Mouse (Mus musculus) gastrocnemius, adult 2 months (tissue): ENCODE measurements at regions not wholly inside any gene's neighbourhood (a gene's known extent, or its start where the extent isn't known, plus 50 kb on each side); places are given as distances from the start of the nearest gene placed in this dataset.
"Not testable (repeated sequence)": the region's sequence is repeated elsewhere in the genome, so short reads cannot be mapped to it uniquely, and the experiment has no call there.

Source experiments
- DNase-seq: peaks from one replicate; pipeline ENCODE4 v3.0.0; 2022
- H3K27ac ChIP-seq: fragments of 200-600 bp; 2 replicates; pipeline ENCODE4 v1.8.1; 2022; ENCODE audit warnings: mild to moderate bottlenecking
- H3K4me3 ChIP-seq: fragments of 200-600 bp; 2 replicates; pipeline ENCODE4 v1.8.1; 2022; ENCODE audit warnings: mild to moderate bottlenecking, moderate library complexity
- CTCF ChIP-seq: fragments of 200-600 bp; IDR thresholded peaks from 2 replicates; pipeline ENCODE4 v1.8.1; 2022; ENCODE audit warnings: antibody characterized with exemption, mild to moderate bottlenecking, moderate library complexity
- intact Hi-C: fragments of 180-260 bp; cut with DNase I; formaldehyde crosslinking; loops from one replicate; pipeline ENCODE4 v1.15.1; 2025

GRCm38 (mm10) chr13:26404707-26405106 lies 365.3 kb downstream of the Hdgfl1 start:
- Histone ChIP-seq H3K27ac (no peak overlapping the region), H3K4me3 (no peak overlapping the region)
- DNase-seq, result no peak
- intact Hi-C loops, result no loop called here
- no peak for TF ChIP-seq CTCF

- TF ChIP-seq CTCF, result no peak
- Histone ChIP-seq H3K27ac (no peak overlapping the region), H3K4me3 (no peak overlapping the region)
- DNase-seq, result no peak
- intact Hi-C loops, result no loop called here
These were observed 381.9 kb downstream of the Hdgfl1 start for GRCm38 (mm10) chr13:26387861-26388621.

- intact Hi-C loops, result no loop called here
- Histone ChIP-seq H3K27ac (no peak overlapping the region), H3K4me3 (no peak overlapping the region)
- DNase-seq, result no peak
- no peak for TF ChIP-seq CTCF
These were observed 387.3 kb downstream of the Hdgfl1 start for GRCm38 (mm10) chr13:26382631-26383030.

GRCm38 (mm10) chr13:26382154-26382553 lies 387.8 kb downstream of the Hdgfl1 start:
- no peak for TF ChIP-seq CTCF
- DNase-seq, result no peak
- intact Hi-C loops, result no loop called here
- H3K27ac ChIP-seq, result no peak overlapping the region
- H3K4me3 ChIP-seq, result no peak overlapping the region

- no peak overlapping the region for H3K4me3 ChIP-seq
- no peak overlapping the region for H3K27ac ChIP-seq
- no peak for DNase-seq
- intact Hi-C loops, result no loop called here
- no peak for TF ChIP-seq CTCF
These were observed 394.4 kb downstream of the Hdgfl1 start for GRCm38 (mm10) chr13:26375546-26375945.

GRCm38 (mm10) chr13:26365911-26366310 lies 404.1 kb downstream of the Hdgfl1 start:
- H3K27ac ChIP-seq, H3K4me3 ChIP-seq, intact Hi-C loops, DNase-seq: not testable (repeated sequence)

GRCm38 (mm10) chr13:26356341-26356740 lies 413.6 kb downstream of the Hdgfl1 start:
- TF ChIP-seq CTCF, result no peak
- intact Hi-C loops, result no loop called here
- H3K4me3 ChIP-seq, result no peak overlapping the region
- DNase-seq, result no peak
- no peak overlapping the region for H3K27ac ChIP-seq

- no peak for DNase-seq
- Histone ChIP-seq H3K4me3 (no peak overlapping the region), H3K27ac (no peak overlapping the region)
- TF ChIP-seq CTCF, result no peak
- intact Hi-C loops, result no loop called here
These were observed 415.5 kb downstream of the Hdgfl1 start for GRCm38 (mm10) chr13:26354421-26354820.

- Histone ChIP-seq H3K27ac (no peak overlapping the region), H3K4me3 (no peak overlapping the region)
- intact Hi-C loops, result no loop called here
- TF ChIP-seq CTCF, result no peak
- DNase-seq, result no peak
These were observed 419.5 kb downstream of the Hdgfl1 start for GRCm38 (mm10) chr13:26350510-26350909.

- no peak for TF ChIP-seq CTCF
- no peak for DNase-seq
- H3K27ac ChIP-seq, result no peak overlapping the region
- H3K4me3 ChIP-seq, result no peak overlapping the region
- intact Hi-C loops, result no loop called here
These were observed 431.2 kb downstream of the Hdgfl1 start for GRCm38 (mm10) chr13:26338795-26339194.

- TF ChIP-seq CTCF, result no peak
- no peak overlapping the region for H3K4me3 ChIP-seq
- no peak overlapping the region for H3K27ac ChIP-seq
- no peak for DNase-seq
- intact Hi-C loops, result no loop called here
These were observed 444.9 kb downstream of the Hdgfl1 start for GRCm38 (mm10) chr13:26325066-26325465.

GRCm38 (mm10) chr13:26324633-26325032 lies 445.3 kb downstream of the Hdgfl1 start:
- Histone ChIP-seq H3K27ac (no peak overlapping the region), H3K4me3 (no peak overlapping the region)
- no peak for DNase-seq
- TF ChIP-seq CTCF, result no peak
- intact Hi-C loops, result no loop called here

- intact Hi-C loops, result no loop called here
- DNase-seq, result no peak
- Histone ChIP-seq H3K27ac (no peak overlapping the region), H3K4me3 (no peak overlapping the region)
- TF ChIP-seq CTCF, result no peak
These were observed 451.4 kb downstream of the Hdgfl1 start for GRCm38 (mm10) chr13:26318557-26318956.
